Mouse (Mus musculus) bone marrow, adult 2 months (tissue): ENCODE data around the gene Nr5a1. TPM values are rescaled to one million over a fixed set of nuclear protein-coding genes. Genes with fewer than 3 reads are reported as not detected.

Experiments
- H3K27ac ChIP-seq: fragments of 200-500 bp; 2 replicates; pipeline ENCODE4 v1.5.1; 2012; ENCODE audit warnings: low read depth, mild to moderate bottlenecking, control low read depth, inconsistent platforms, low read length; ENCODE audit not compliant: control insufficient read depth, poor library complexity, insufficient read depth
- H3K4me1 ChIP-seq: fragments of 200-500 bp; 2 replicates; pipeline ENCODE4 v1.6.1; 2011; ENCODE audit warnings: low read length; ENCODE audit not compliant: control insufficient read depth, insufficient read depth
- H3K4me3 ChIP-seq: fragments of 200-500 bp; replicated peaks from 2 replicates; pipeline ENCODE3; 2011; ENCODE audit warnings: mild to moderate bottlenecking, low read depth, low read length, control low read depth; ENCODE audit not compliant: control insufficient read depth
- CTCF ChIP-seq: fragments of 200-500 bp; IDR thresholded peaks from 2 replicates; pipeline ENCODE4 v1.5.1; 2011; ENCODE audit warnings: low read length, control low read depth; ENCODE audit not compliant: control insufficient read depth, insufficient read depth
- POLR2A ChIP-seq: fragments of 200-500 bp; IDR thresholded peaks from 2 replicates; pipeline ENCODE4 v1.6.1; 2011; ENCODE audit warnings: low read depth, mild to moderate bottlenecking, control low read depth, low read length, borderline replicate concordance; ENCODE audit not compliant: control insufficient read depth
- WGBS: fragments of 180-500 bp; shearing (Covaris S2); methylation state at CpG from one replicate; pipeline ENCODE4 v1.1.7; 2018; 5-methylcytosine and 5-hydroxymethylcytosine counted together
- polyA plus RNA-seq: library from polyadenylated mRNA; stranded (reverse); fragments of >200 nt; gene quantifications from 2 replicates; pipeline ENCODE4 v1.2.4, GENCODE M21; 2011; ENCODE audit warnings: low replicate concordance; ENCODE audit not compliant: missing spikeins, insufficient read depth, insufficient read length

Nr5a1 gene
- polyA plus RNA-seq, 1 experiment: not detected

DNA sequence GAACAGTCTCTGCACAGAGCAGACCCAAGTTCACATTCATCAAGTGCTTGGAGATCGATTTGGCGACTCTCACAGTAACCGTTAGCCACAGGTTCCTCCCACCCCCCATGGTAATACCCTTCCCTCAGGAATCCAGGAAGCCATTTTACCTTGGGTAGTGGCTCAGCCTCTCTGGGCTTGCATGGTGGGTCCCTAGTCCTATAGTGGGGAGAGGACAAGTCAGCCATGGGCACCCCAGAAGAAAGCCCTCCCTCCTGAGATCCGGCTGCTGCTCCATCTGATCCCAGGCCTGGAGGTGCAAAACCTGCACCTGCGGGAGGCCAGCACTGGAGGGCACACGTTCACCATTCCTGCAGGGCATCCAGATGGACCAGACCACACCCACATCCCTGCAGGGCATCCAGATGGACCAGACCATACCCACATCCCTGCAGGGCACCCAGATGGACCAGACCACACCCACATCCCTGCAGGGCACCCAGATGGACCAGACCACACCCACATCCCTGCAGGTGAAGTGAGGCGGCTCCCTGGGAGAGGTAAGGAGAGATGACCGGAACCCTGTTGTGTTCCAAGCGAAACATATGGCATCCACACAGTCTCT lies 38.9 kb downstream of the Nr5a1 start:
- no peaks in the 10 kb centered on the region for H3K4me1 ChIP-seq
- 65% methylated on average over 9 of the region's 9 CpGs for WGBS
- no peak for TF ChIP-seq POLR2A
- no peak for TF ChIP-seq CTCF
- no peak overlapping the region for H3K27ac ChIP-seq
- no peak overlapping the region for H3K4me3 ChIP-seq

DNA sequence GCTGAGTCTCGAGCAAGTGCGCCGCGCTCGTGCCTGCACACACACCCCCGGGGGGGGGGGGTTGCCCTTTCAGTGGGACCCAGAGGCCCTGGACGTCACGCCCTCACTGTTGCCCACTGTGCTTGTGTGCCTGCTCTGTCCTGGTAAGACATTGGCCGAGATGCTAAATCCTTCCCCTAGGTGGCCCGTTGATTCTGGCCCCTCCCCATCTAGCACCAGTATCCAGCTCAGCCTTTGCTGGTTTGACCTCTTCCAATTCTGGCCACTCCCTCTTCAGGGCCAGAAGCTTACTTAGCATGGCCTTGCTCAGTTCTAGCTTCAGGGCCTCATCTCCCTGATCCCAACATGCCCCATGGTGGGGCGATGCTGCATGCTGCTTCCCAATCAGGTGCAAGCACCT lies 41.8 kb downstream of the Nr5a1 start:
- Histone ChIP-seq H3K4me1 (no peaks in the 10 kb centered on the region), H3K27ac (no peak overlapping the region), H3K4me3 (no peak overlapping the region)
- no peak for TF ChIP-seq CTCF
- TF ChIP-seq POLR2A: no peak
- WGBS: 76% methylated on average over 11 of the region's 11 CpGs

DNA sequence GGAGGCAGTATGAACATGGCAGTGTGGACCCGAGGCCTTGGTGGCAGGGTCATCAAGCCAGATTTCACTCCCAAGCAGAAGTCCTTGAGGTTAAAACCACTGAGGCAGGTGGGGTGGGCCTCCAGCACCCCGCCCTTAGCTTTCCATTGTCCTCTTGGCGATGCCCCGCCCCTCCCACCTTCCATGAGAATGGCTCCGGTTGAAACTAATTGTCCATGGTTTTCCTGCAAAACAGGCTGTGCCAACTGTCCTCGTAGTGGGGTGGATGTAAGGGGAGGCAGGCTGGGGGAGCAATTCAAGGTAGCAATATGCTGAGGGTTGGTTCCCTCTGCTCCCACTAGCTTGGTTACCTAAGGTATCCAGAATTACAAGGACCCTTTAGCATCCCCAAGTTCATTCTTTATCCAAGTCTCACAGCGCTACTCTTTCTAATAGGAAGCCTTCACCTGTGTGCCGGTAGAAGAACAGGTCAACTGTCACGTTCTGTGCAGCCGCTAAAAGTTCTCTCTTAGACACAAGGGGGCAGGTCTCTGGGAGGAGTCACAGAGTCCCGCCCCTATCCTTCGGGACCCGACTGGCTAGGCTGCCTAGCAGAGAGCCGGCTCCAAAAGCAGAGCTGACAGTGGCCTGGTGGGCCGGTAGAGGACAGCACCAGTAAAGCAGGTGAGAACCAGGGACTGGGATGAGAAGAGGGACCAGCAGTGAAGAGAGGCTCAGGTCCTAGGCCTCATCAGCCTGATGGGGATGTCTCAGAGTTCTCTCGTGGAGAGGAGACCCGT lies 45.4 kb downstream of the Nr5a1 start:
- H3K4me3 ChIP-seq: no peak overlapping the region
- no peak overlapping the region for H3K27ac ChIP-seq
- TF ChIP-seq CTCF: no peak
- TF ChIP-seq POLR2A: no peak
- 21% methylated on average over 17 of the region's 17 CpGs for WGBS
- H3K4me1 ChIP-seq: no peaks in the 10 kb centered on the region

DNA sequence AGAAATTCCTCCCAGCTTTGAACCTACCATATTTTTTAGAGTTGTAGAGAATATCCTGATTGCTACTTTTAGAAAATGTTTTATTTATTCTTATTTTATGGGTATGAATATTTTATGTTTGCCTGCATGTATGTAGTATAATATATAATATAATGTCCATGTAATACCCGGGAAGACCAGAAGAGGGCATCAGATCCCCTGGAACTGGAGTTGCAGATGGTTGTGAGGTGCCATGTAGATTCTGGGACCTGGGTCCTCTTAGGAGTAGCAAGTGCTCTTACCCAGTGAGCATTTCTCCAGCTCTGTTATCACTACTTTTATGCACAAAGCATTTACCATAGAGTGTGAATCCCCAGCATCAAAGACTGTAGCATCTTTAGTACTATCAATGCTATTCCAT lies 52.9 kb downstream of the Nr5a1 start:
- TF ChIP-seq POLR2A: no peak
- TF ChIP-seq CTCF: peak; percentile 21; the same call in 1 of the 2 replicates
- H3K4me1 ChIP-seq: no peaks in the 10 kb centered on the region
- WGBS: 2% methylated on average over 1 of the region's 1 CpGs
- no peak overlapping the region for H3K4me3 ChIP-seq
- no peak overlapping the region for H3K27ac ChIP-seq

DNA sequence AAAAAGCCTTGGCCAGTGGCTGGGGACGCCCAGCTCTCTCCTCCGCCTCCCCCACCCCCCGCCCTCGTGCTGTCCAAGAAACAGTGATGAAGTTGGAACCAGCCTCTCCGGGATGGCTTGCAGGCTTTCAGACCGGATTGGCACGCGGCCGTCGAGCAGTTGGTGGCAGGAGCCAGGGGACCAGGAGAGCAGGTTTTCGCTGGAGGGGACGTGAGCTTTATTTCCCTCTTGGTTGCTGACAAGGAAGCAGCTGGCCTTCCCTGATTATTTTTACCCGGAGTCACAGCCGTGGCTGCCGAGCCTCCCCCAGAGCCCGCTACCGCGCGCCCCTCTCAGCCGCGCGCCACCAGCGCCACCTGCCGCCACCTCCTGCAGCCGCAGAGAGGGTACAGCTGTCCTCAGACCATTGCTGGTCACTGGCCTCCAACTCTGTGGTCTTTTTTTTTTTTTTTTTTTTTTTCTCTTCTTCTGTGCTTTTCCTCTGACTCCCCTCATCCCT lies 56.0 kb downstream of the Nr5a1 start:
- H3K4me1 ChIP-seq: no peaks in the 10 kb centered on the region
- no peak overlapping the region for H3K27ac ChIP-seq
- H3K4me3 ChIP-seq: no peak overlapping the region
- TF ChIP-seq POLR2A (no peak), CTCF (peak; percentile 66)
- WGBS: under 1% methylated on average over 25 of the region's 25 CpGs

DNA sequence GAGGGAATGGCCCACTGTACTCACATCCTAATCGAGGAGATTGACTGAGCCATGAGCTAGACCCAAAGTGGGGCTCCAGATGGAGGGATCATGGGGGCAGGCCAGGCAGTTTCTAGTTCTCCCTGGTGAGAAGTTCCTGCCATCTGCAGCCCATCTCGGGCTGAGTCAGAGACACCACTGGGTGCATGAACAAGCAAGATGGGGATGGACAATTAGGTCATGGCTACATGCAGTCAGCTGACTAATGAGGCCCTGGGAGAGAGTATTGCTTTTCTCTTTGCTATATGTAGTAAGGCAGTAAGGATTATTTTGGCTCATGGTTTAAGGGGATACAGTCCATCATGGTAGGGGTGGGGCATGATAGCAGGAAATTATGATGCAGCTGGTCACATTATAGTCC lies 60.6 kb downstream of the Nr5a1 start:
- TF ChIP-seq CTCF (no peak), POLR2A (no peak)
- H3K4me1 ChIP-seq: no peaks in the 10 kb centered on the region
- H3K27ac ChIP-seq: no peak overlapping the region
- 71% methylated on average over 2 of the region's 2 CpGs for WGBS
- H3K4me3 ChIP-seq: no peak overlapping the region

DNA sequence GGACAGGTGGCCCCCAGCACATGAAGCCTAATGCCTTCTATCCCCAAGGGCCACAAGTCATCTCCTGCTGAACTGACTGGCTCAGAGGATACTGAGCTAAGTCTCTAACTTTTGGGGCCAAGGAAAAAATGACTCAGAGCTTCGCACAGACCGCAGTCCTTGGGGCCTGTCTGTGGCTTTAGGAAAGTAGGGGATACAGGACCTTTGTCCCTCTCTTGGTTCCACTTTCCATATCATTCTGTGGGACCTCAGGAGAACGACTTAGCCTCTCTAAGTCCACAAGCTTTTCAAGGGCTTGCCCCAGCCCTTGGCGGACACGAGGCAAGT lies 61.1 kb downstream of the Nr5a1 start:
- Histone ChIP-seq H3K27ac (no peak overlapping the region), H3K4me1 (no peaks in the 10 kb centered on the region), H3K4me3 (no peak overlapping the region)
- TF ChIP-seq POLR2A (no peak), CTCF (no peak)
- 83% methylated on average over 5 of the region's 5 CpGs for WGBS

DNA sequence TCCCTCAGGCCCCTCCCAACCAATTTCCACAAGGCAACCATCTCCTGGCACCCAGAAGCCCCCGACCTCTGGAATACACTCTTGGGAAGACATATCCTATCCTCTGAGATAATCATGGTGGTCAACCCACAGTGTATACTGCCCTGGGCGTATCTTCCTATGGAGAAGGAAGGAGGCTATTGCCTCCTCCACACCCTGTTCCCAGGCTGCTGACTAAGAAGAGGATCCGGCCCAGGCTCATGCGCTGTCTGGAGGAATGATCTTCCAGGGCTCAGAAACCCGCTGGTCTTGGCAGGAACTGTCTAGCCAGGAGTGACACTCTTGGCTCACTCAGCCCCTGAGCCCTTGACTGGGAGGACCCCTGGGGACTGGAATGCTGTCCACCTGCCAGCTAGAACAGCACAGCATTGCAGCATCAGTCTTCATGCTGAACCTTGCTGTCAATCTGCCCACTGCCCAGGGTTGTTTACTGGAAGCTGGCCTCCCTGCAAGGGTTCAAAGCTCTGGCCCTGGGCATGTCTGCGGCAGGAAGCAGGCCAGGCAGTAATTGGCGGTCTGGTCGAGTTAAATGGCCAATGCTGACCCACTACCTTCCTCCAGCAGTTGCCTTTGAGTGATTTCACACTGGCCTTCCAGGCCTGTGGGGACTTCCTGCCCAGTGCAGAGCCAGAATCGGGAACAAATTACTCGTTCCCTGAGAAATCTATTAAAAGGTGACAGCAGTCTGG lies 61.6 kb downstream of the Nr5a1 start:
- no peak for TF ChIP-seq POLR2A
- TF ChIP-seq CTCF: no peak
- no peak overlapping the region for H3K27ac ChIP-seq
- 68% methylated on average over 10 of the region's 10 CpGs for WGBS
- no peak overlapping the region for H3K4me3 ChIP-seq
- H3K4me1 ChIP-seq: no peaks in the 10 kb centered on the region

DNA sequence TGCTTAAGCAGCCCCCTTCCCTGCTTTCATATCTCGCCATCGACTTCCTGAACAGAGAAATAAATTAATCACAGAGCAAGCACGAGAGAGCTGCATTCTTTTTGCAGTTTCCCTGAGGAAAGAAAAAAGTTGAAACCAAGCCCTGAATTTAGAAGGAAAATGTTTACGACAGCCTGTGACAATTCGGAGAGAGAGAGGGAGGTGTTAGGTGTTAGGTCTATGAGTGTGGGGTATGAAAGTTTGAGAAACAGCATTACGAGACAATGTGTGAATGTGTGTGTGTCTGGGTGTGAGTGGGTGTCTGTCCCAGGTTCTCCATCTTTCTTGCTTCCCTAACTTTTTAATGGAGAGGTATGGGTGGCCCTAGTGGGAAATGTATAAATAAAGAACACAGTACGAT lies 62.2 kb downstream of the Nr5a1 start:
- no peak overlapping the region for H3K4me3 ChIP-seq
- no peak overlapping the region for H3K27ac ChIP-seq
- TF ChIP-seq CTCF: no peak
- TF ChIP-seq POLR2A: no peak
- WGBS: 70% methylated on average over 7 of the region's 7 CpGs
- no peaks in the 10 kb centered on the region for H3K4me1 ChIP-seq
